Mouse (Mus musculus) CH12.LX (cell line): ENCODE data around the gene 4930595D18Rik. TPM values are rescaled to one million over a fixed set of nuclear protein-coding genes. Genes with fewer than 3 reads are reported as not detected.
A peak's percentile ranks its signal among the peaks of the same experiment; 100 is the strongest.

Source experiments
- DNase-seq: peaks from one replicate; pipeline ENCODE4 v3.0.0-alpha.2; 2013; ENCODE audit errors: extremely low read depth
- H3K27ac ChIP-seq: 2 replicates; pipeline ENCODE4 v1.5.1; 2012; ENCODE audit warnings: low read depth, mild to moderate bottlenecking, control low read depth, moderate library complexity; ENCODE audit not compliant: insufficient read depth
- H3K27me3 ChIP-seq: replicated peaks from 2 replicates; pipeline ENCODE3; 2012; ENCODE audit warnings: inconsistent platforms
- H3K36me3 ChIP-seq, 2 experiments: replicated peaks in 1 of 2; 2 replicates each; pipeline versions ENCODE3 to v1.6.1; 2012; ENCODE audit warnings: inconsistent platforms in 1 of 2, low read length in 1 of 2, mild to moderate bottlenecking in 1 of 2, mixed read lengths in 1 of 2, moderate library complexity in 1 of 2; ENCODE audit not compliant: control insufficient read depth in 1 of 2, insufficient read depth in 1 of 2
- H3K4me1 ChIP-seq, 2 experiments: 2 replicates each; pipeline ENCODE4 v1.6.1; 2012; ENCODE audit warnings: inconsistent platforms in 1 of 2, moderate library complexity in 1 of 2; ENCODE audit not compliant: insufficient read depth in 2 of 2, control insufficient read depth in 1 of 2
- H3K4me2 ChIP-seq: 2 replicates; pipeline ENCODE4 v1.6.1; 2012; ENCODE audit warnings: low read depth, mild to moderate bottlenecking, control low read depth; ENCODE audit not compliant: poor library complexity, insufficient read depth, severe bottlenecking
- H3K4me3 ChIP-seq, 3 experiments: fragments of 150-350 bp in 1 of 3; sonication (generic) in 1 of 3; replicated peaks in 1 of 3; 2 replicates each; pipeline versions ENCODE3 to v1.5.1; 2011 to 2012; ENCODE audit warnings: low read depth in 2 of 3, low read length in 2 of 3, mild to moderate bottlenecking in 2 of 3, moderate library complexity in 2 of 3, control low read depth in 1 of 3, improper control_type of control experiment in 1 of 3, inconsistent platforms in 1 of 3, mixed read lengths in 1 of 3; ENCODE audit not compliant: poor library complexity in 1 of 3
- H3K79me2 ChIP-seq: replicated peaks from 2 replicates; pipeline ENCODE4 v1.6.1; 2012; ENCODE audit warnings: mild to moderate bottlenecking, moderate library complexity; ENCODE audit not compliant: control insufficient read depth, poor library complexity, insufficient read depth, severe bottlenecking; ENCODE audit errors: extremely low read depth
- H3K9ac ChIP-seq: 2 replicates; pipeline ENCODE4 v1.6.1; 2012; ENCODE audit warnings: low read depth, mild to moderate bottlenecking, control low read depth, moderate library complexity; ENCODE audit not compliant: insufficient read depth
- H3K9me3 ChIP-seq: replicated peaks from 2 replicates; pipeline ENCODE3; 2012; ENCODE audit warnings: low read length, inconsistent platforms, mixed read lengths
- BHLHE40 ChIP-seq: IDR thresholded peaks from 2 replicates; pipeline ENCODE4 v1.6.1; 2011; ENCODE audit warnings: mild to moderate bottlenecking, low read depth, low read length, improper control_type of control experiment
- CHD1 ChIP-seq: IDR thresholded peaks from 2 replicates; pipeline ENCODE4 v1.6.1; 2012; ENCODE audit warnings: low read depth, low read length, improper control_type of control experiment, inconsistent platforms
- CTCF ChIP-seq, 2 experiments: IDR thresholded peaks in 1 of 2; conservative IDR thresholded peaks in 1 of 2; 2 replicates each; pipeline ENCODE4 v1.5.1; 2011 to 2012; ENCODE audit warnings: low read depth in 2 of 2, low read length in 2 of 2, improper control_type of control experiment in 1 of 2, inconsistent platforms in 1 of 2, mild to moderate bottlenecking in 1 of 2, moderate library complexity in 1 of 2
- E2F4 ChIP-seq: IDR thresholded peaks from 2 replicates; pipeline ENCODE4 v1.6.1; 2011; ENCODE audit warnings: low read depth, low read length, improper control_type of control experiment; ENCODE audit not compliant: insufficient replicate concordance
- ELF1 ChIP-seq: IDR thresholded peaks from 2 replicates; pipeline ENCODE4 v1.6.1; 2014; ENCODE audit warnings: low read depth, mild to moderate bottlenecking, inconsistent platforms, low read length, improper control_type of control experiment
- ETS1 ChIP-seq: conservative IDR thresholded peaks from 2 replicates; pipeline ENCODE4 v1.6.1; 2012; ENCODE audit warnings: low read depth, mild to moderate bottlenecking, inconsistent platforms, low read length, improper control_type of control experiment, moderate library complexity
- GABPA ChIP-seq: IDR thresholded peaks from 2 replicates; pipeline ENCODE4 v1.6.1; 2012; ENCODE audit warnings: low read depth, low read length, improper control_type of control experiment, inconsistent platforms; ENCODE audit not compliant: insufficient replicate concordance
- HCFC1 ChIP-seq: IDR thresholded peaks from 2 replicates; pipeline ENCODE4 v1.6.1; 2012; ENCODE audit warnings: low read depth, mild to moderate bottlenecking, inconsistent platforms, low read length, improper control_type of control experiment
- JUND ChIP-seq: conservative IDR thresholded peaks from 2 replicates; pipeline ENCODE4 v1.6.1; 2011; ENCODE audit warnings: low read depth, low read length, improper control_type of control experiment
- KAT2A ChIP-seq: IDR thresholded peaks from 2 replicates; pipeline ENCODE4 v1.6.1; 2012; ENCODE audit warnings: low read length, improper control_type of control experiment, inconsistent platforms; ENCODE audit not compliant: insufficient replicate concordance
- MAFK ChIP-seq: IDR thresholded peaks from 2 replicates; pipeline ENCODE4 v1.6.1; 2011; ENCODE audit warnings: low read length, improper control_type of control experiment; ENCODE audit not compliant: insufficient replicate concordance
- MAX ChIP-seq: IDR thresholded peaks from 2 replicates; pipeline ENCODE4 v1.6.1; 2011; ENCODE audit warnings: low read length, improper control_type of control experiment
- MAZ ChIP-seq: IDR thresholded peaks from 2 replicates; pipeline ENCODE4 v1.6.1; 2012; ENCODE audit warnings: low read depth, mild to moderate bottlenecking, inconsistent platforms, low read length, improper control_type of control experiment, moderate library complexity
- MEF2A ChIP-seq: IDR thresholded peaks from 2 replicates; pipeline ENCODE4 v1.6.1; 2014; ENCODE audit warnings: low read depth, mild to moderate bottlenecking, inconsistent platforms, low read length, improper control_type of control experiment, borderline replicate concordance
- MXI1 ChIP-seq: IDR thresholded peaks from 2 replicates; pipeline ENCODE4 v1.6.1; 2011; ENCODE audit warnings: mild to moderate bottlenecking, low read depth, low read length, improper control_type of control experiment
- MYC ChIP-seq: IDR thresholded peaks from 2 replicates; pipeline ENCODE4 v1.6.1; 2011; ENCODE audit warnings: low read depth, mild to moderate bottlenecking, improper control_type of control experiment, low read length
- NELFE ChIP-seq: IDR thresholded peaks from 2 replicates; pipeline ENCODE4 v1.6.1; 2011; ENCODE audit warnings: low read depth, low read length, improper control_type of control experiment
- NRF1 ChIP-seq: IDR thresholded peaks from 2 replicates; pipeline ENCODE4 v1.6.1; 2014; ENCODE audit warnings: low read depth, mild to moderate bottlenecking, inconsistent platforms, low read length, improper control_type of control experiment, moderate library complexity
- PAX5 ChIP-seq: IDR thresholded peaks from 2 replicates; pipeline ENCODE4 v1.6.1; 2012; ENCODE audit warnings: low read length, inconsistent platforms, mixed read lengths
- POLR2AphosphoS2 ChIP-seq: IDR thresholded peaks from 2 replicates; pipeline ENCODE4 v1.6.1; 2011; ENCODE audit warnings: low read depth, low read length, improper control_type of control experiment
- RAD21 ChIP-seq: IDR thresholded peaks from 2 replicates; pipeline ENCODE4 v1.6.1; 2011; ENCODE audit warnings: low read depth, mild to moderate bottlenecking, low read length, improper control_type of control experiment, moderate library complexity
- SIN3A ChIP-seq: IDR thresholded peaks from 2 replicates; pipeline ENCODE4 v1.6.1; 2012; ENCODE audit warnings: low read length, improper control_type of control experiment, inconsistent platforms
- SMC3 ChIP-seq: IDR thresholded peaks from 2 replicates; pipeline ENCODE4 v1.6.1; 2011; ENCODE audit warnings: low read depth, low read length, improper control_type of control experiment
- TBP ChIP-seq: conservative IDR thresholded peaks from 2 replicates; pipeline ENCODE4 v1.6.1; 2011; ENCODE audit warnings: low read depth, low read length, improper control_type of control experiment
- TCF12 ChIP-seq: IDR thresholded peaks from 2 replicates; pipeline ENCODE4 v1.6.1; 2014; ENCODE audit warnings: low read depth, mild to moderate bottlenecking, inconsistent platforms, low read length, improper control_type of control experiment
- UBTF ChIP-seq: IDR thresholded peaks from 2 replicates; pipeline ENCODE4 v1.6.1; 2012; ENCODE audit warnings: low read depth, mild to moderate bottlenecking, inconsistent platforms, low read length, improper control_type of control experiment, moderate library complexity
- USF1 ChIP-seq: IDR thresholded peaks from 2 replicates; pipeline ENCODE4 v1.6.1; 2014; ENCODE audit warnings: low read depth, mild to moderate bottlenecking, inconsistent platforms, low read length, improper control_type of control experiment
- ZC3H11A ChIP-seq: IDR thresholded peaks from 2 replicates; pipeline ENCODE4 v1.6.1; 2012; ENCODE audit warnings: low read depth, mild to moderate bottlenecking, inconsistent platforms, low read length, improper control_type of control experiment
- ZKSCAN1 ChIP-seq: IDR thresholded peaks from 2 replicates; pipeline ENCODE4 v1.6.1; 2012; ENCODE audit warnings: low read depth, inconsistent platforms, low read length, improper control_type of control experiment, borderline replicate concordance
- ZMIZ1 ChIP-seq: IDR thresholded peaks from 2 replicates; pipeline ENCODE4 v1.6.1; 2012; ENCODE audit warnings: low read depth, mild to moderate bottlenecking, inconsistent platforms, low read length, improper control_type of control experiment
- dilution Hi-C: fragments of 300-500 bp; cut with MboI; formaldehyde crosslinking; loops from 2 replicates; pipeline ENCODE4 v1.14.3; 2020; ENCODE audit warnings: low sequenced_read_pairs; ENCODE audit not compliant: extremely low pct_unique_long_range_greater_than_20kb, extremely low pct_ligation_motif_present
- in situ Hi-C: fragments of 300-500 bp; cut with MboI; formaldehyde crosslinking; loops from 3 replicates; pipeline ENCODE4 v1.14.3; 2019; ENCODE audit warnings: low sequenced_read_pairs, low pct_ligation_motif_present, low pct_unique_long_range_greater_than_20kb, mixed read lengths
- polyA plus RNA-seq: library from polyadenylated mRNA; unstranded; fragments of >175 nt; gene quantifications from 2 replicates; pipeline ENCODE4 v1.2.1, GENCODE M21; 2012; ENCODE audit warnings: low read depth; ENCODE audit not compliant: insufficient read length
- total RNA-seq, 2 experiments: library from RNA; depleted of rRNA; stranded (reverse); fragments of 300-350 nt in 1 of 2; fragments of >200 nt in 1 of 2; gene quantifications; 2 replicates each; pipeline ENCODE4 v1.2.3; 2012 to 2014

The 4930595D18Rik gene
- total and polyA plus RNA-seq, 3 experiments, result 0.57 TPM; not detected in 2

DNA sequence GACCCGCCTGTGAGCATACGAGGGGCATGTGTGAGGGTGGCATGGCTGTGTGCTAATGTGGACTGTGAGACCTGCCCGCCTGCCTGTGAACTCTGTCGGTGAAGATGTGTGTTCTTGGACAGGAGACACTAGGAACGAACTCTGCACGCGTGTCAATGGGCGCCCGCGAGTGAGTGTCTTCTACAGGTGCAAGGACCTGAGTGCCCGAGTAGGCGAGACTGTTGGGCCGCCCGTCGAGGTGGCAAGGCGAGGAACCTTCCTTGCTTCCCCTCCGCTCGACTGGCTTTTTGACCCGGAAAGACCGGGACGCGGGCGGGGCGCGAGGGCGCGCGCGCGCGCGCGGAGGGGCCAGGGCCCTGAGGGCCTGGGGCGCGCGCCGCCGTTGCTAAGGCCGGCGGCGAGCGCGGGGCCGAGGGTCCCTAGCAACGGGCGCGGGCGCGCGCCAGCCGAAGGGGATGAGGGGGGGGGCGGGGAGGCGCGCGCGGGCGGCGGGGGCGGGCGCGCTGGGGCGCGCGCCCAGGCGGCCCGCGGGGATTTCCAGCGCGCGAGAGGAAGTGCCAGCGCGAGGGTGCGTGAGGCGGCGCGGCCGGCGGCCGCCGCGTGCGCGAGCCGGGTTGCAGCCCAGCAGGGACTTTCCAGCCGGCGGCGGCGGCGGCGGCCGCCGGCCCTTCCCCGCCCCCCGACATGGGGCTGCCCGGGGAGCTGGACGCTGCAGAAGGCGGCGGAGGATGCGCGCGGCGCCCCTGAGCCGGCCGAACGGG lies 18.3 kb downstream of the 4930595D18Rik start, which contains the start of gene Traf3 (continued):
- no peak for TF ChIP-seq PAX5

DNA sequence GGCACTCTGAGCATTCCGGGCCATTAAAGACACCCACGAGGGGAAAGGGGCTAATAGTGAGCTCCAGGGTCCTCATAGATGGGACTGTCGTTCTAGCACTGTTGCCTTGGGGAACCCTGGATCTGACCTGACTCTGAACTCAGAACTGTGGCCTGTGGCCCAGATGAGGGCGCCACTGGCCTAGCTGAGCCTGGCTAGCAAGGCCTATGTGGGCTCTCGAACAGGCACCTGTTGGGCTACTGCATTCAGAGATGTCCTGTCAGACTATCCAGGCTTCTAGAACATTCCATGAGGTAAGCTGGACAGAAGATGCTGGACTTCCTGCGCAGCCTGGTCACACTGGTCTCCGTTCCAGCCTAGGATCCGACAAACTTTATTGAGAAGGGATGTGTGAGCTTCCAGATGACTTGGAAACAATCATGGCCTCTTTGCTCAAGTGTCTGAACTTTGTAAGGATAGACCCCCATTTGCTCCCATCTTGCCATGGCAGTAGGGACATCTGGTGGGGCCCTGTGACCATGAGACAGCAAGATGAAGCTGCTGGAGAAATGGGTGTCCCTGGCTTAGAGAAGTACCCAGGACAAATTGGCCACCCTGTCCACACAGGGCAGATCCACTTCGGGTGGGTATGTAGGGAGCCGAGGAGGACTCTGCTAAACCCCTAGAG lies 19.0 kb downstream of the 4930595D18Rik start:
- H3K79me2 ChIP-seq, result peaks cover 49% of the 10 kb centered on the region
- H3K9me3 ChIP-seq, result no peaks in the 10 kb centered on the region
- peak overlapping the region; percentile 41 to 57 (median 46) for H3K4me3 ChIP-seq
- peak; percentile 79 for DNase-seq
- peak overlapping the region; percentile 57 for H3K9ac ChIP-seq
- no peaks in the 10 kb centered on the region for H3K27me3 ChIP-seq
- peaks cover 0 to 14% of the 10 kb centered on the region in 2 experiments for H3K36me3 ChIP-seq
- TF ChIP-seq ETS1 (no peak), MAX (no peak), KAT2A (no peak), NRF1 (no peak), MXI1 (peak; percentile 29; the same call in 1 of the 2 replicates), RAD21 (peak; percentile 62), BHLHE40 (no peak), SIN3A (0 out of 2 replicates have a peak, but pooled peaks have one; percentile 42), HCFC1 (0 out of 2 replicates have a peak, but pooled peaks have one; percentile 8), TBP (no peak), E2F4 (no peak), CHD1 (no peak), ZC3H11A (no peak), SMC3 (peak; percentile 63), UBTF (no peak), MAZ (no peak), ELF1 (0 out of 2 replicates have a peak, but pooled peaks have one; percentile 11), GABPA (no peak), TCF12 (0 out of 2 replicates have a peak, but pooled peaks have one; percentile 27), ZMIZ1 (no peak), MYC (no peak), USF1 (no peak), JUND (no peak), MEF2A (no peak), POLR2AphosphoS2 (no peak), CTCF (conservative IDR thresholded peaks at IDR 0.05 in 1 of 2, IDR thresholded peaks at IDR 0.05 in 1 of 2; ENCODE audit: low read depth in 2 of 2, low read length in 2 of 2) (peak; percentile 14 to 75; a peak in 3 of 4 replicates), ZKSCAN1 (no peak), NELFE (no peak), MAFK (no peak), PAX5 (no peak)
- in situ Hi-C loops (loop anchor here (10.0 kb wide), 1 partner anchor 90 kb away; no protein-coding TSS in a partner anchor), dilution Hi-C loops (no loop called here)
- H3K27ac ChIP-seq, result peak overlapping the region; percentile 91
- peaks cover 10 to 51% of the 10 kb centered on the region in 2 experiments for H3K4me1 ChIP-seq
- H3K4me2 ChIP-seq, result peak overlapping the region; percentile 81
